Mouse (Mus musculus): ENCODE results near the gene Map3k9.

GRCm38 (mm10) chr12:81702903-81703302 lies 78.1 kb downstream of the Map3k9 start:
- TF ChIP-seq CTCF (IDR thresholded peaks at IDR 0.05; ENCODE audit: low read depth, low read length) (no peak), GATA1 (IDR thresholded peaks at IDR 0.05; ENCODE audit: borderline replicate concordance, low read length) (no peak), POLR2AphosphoS5 (IDR thresholded peaks at IDR 0.05; ENCODE audit: insufficient replicate concordance, low read depth, low read length) (no peak)

Data from G1E (cell line).